Mouse (Mus musculus) erythroblast, embryonic 14.5 days (primary cell): ENCODE data around the gene Srpx.

Experiments used
- GATA1 ChIP-seq: IDR thresholded peaks from 2 replicates; pipeline ENCODE4 v1.6.1; 2012; ENCODE audit warnings: low read length, inconsistent platforms, mixed read lengths
- TAL1 ChIP-seq: IDR thresholded peaks from 3 replicates; pipeline ENCODE4 v1.6.1; 2012; ENCODE audit warnings: low read length, inconsistent platforms, mixed read lengths

DNA sequence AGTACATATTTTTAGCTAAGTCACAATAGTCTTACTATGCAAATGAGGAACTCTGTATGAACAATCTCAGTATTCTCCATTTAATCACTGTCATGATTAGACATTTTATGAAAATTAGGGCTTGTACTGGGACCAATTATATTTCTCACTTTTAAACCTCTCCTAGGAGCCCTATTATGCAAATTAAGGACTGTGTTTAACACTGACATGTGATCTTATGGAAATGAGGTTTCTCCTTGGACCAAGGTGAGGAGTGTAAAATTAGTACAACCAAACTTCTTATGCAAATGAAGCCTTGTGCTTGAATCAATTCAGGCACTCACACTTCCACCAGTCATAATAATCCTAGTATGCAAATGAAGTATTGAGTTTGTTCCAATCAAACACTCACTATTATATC, 107.3 kb downstream of the Srpx start:
- TF ChIP-seq TAL1 = no peak
- no peak for TF ChIP-seq GATA1
